Mouse (Mus musculus) heart, postnatal 0 days (tissue): ENCODE data around the gene Olfr689. TPM values are rescaled to one million over a fixed set of nuclear protein-coding genes. Genes with fewer than 3 reads are reported as not detected.
"Not testable (repeated sequence)": the region's sequence is repeated elsewhere in the genome, so short reads cannot be mapped to it uniquely, and the experiment has no call there.

Experiments used
- ATAC-seq: fragments of 200-750 bp; cut with Nextera tagmentation; 2 replicates; pipeline ENCODE4 v1.8.0; 2017; ENCODE audit warnings: low read depth, moderate number of reproducible peaks, moderate library complexity; ENCODE audit not compliant: insufficient read depth
- DNase-seq: peaks from one replicate; pipeline ENCODE4 v3.0.0-alpha.2; 2016; ENCODE audit warnings: low spot score
- H3K27ac ChIP-seq: fragments of 300-500 bp; sonication (generic); 2 replicates; pipeline ENCODE4 v1.5.1; 2014; ENCODE audit warnings: low read depth, mild to moderate bottlenecking
- H3K27me3 ChIP-seq: fragments of 300-500 bp; sonication (generic); 2 replicates; pipeline ENCODE4 v1.6.1; 2014; ENCODE audit warnings: low read length, mixed read lengths; ENCODE audit not compliant: control insufficient read depth, insufficient read depth
- H3K36me3 ChIP-seq: fragments of 300-500 bp; sonication (generic); replicated peaks from 2 replicates; pipeline ENCODE4 v1.6.1; 2014; ENCODE audit warnings: low read length, mixed read lengths; ENCODE audit not compliant: control insufficient read depth, insufficient read depth
- H3K4me1 ChIP-seq: fragments of 300-500 bp; sonication (generic); 2 replicates; pipeline ENCODE4 v1.6.1; 2014; ENCODE audit warnings: antibody characterized with exemption; ENCODE audit not compliant: control insufficient read depth, insufficient read depth
- H3K4me2 ChIP-seq: fragments of 300-500 bp; sonication (generic); 2 replicates; pipeline ENCODE4 v1.6.1; 2014; ENCODE audit warnings: low read depth, mild to moderate bottlenecking, low read length, moderate library complexity
- H3K4me3 ChIP-seq: fragments of 300-500 bp; sonication (generic); 2 replicates; pipeline ENCODE4 v1.5.1; 2014; ENCODE audit warnings: low read depth, low read length
- H3K9ac ChIP-seq: fragments of 300-500 bp; sonication (generic); replicated peaks from 2 replicates; pipeline ENCODE4 v1.6.1; 2014; ENCODE audit warnings: low read depth, low read length, mixed read lengths
- H3K9me3 ChIP-seq: fragments of 300-500 bp; sonication (generic); replicated peaks from 2 replicates; pipeline ENCODE4 v1.6.1; 2016; ENCODE audit warnings: low read length; ENCODE audit not compliant: control insufficient read depth
- CTCF ChIP-seq: IDR thresholded peaks from 2 replicates; pipeline ENCODE4 v1.5.1; 2016; ENCODE audit warnings: antibody characterized with exemption, control low read depth, low read depth
- EP300 ChIP-seq: IDR thresholded peaks from 2 replicates; pipeline ENCODE4 v1.6.1; 2016; ENCODE audit warnings: antibody characterized with exemption, low read depth
- WGBS: fragments of 180-500 bp; shearing (Covaris S2); extraction: QIAGEN DNeasy Blood & Tissue Kit; methylation state at CpG from one replicate; pipeline ENCODE4 v1.1.7; 2014; 5-methylcytosine and 5-hydroxymethylcytosine counted together
- polyA plus RNA-seq: library from polyadenylated mRNA; unstranded; fragments of >200 nt; fragmentation: Nextera tagmentation; extraction: Ambion mirVana; gene quantifications from 2 replicates; pipeline ENCODE4 v1.2.1, GENCODE M21; 2015
- total RNA-seq: library from RNA; depleted of rRNA; stranded (reverse); fragments of >200 nt; gene quantifications from 2 replicates; pipeline ENCODE4 v1.2.3, GENCODE M21; 2014; ENCODE audit warnings: low replicate concordance

Olfr689 gene
- total and polyA plus RNA-seq, 2 experiments from 2014 or later = not detected

- Histone ChIP-seq H3K9me3 (no peaks in the 10 kb centered on the region), H3K36me3 (no peaks in the 10 kb centered on the region), H3K27ac (no peak within 1 kb of the TSS), H3K4me2 (no peak within 1 kb of the TSS), H3K4me1 (no peaks in the 10 kb centered on the region), H3K4me3 (no peak within 1 kb of the TSS), H3K27me3 (no peaks in the 10 kb centered on the region), H3K9ac (no peak within 1 kb of the TSS)
- WGBS = 39% methylated on average over 1 of the region's 1 CpGs
- DNase-seq (no peak), ATAC-seq (no peak)
- no peak for TF ChIP-seq CTCF
- TF ChIP-seq EP300 = no peak
Observed at GRCm38 (mm10) chr7:105342170-105342569, 31.2 kb downstream of the Olfr689 start, which contains the start of gene Olfr691. Gene Olfr691, minus strand, starts transcription at chr7:105342270.

GRCm38 (mm10) chr7:105342752-105343151 lies 31.8 kb downstream of the Olfr689 start:
- no peaks in the 10 kb centered on the region for H3K9me3 ChIP-seq
- H3K9ac ChIP-seq = no peak overlapping the region

GRCm38 (mm10) chr7:105356064-105356463 lies 45.1 kb downstream of the Olfr689 start:
- not testable (repeated sequence) for ATAC-seq

More at GRCm38 (mm10) chr7:105342752-105343151, 31.8 kb downstream of the Olfr689 start:
- Histone ChIP-seq H3K36me3 (no peaks in the 10 kb centered on the region), H3K27ac (no peak overlapping the region), H3K4me3 (no peak overlapping the region), H3K4me1 (no peaks in the 10 kb centered on the region), H3K27me3 (no peaks in the 10 kb centered on the region), H3K4me2 (no peak overlapping the region)
- WGBS = 76% methylated on average over 2 of the region's 2 CpGs
- TF ChIP-seq CTCF = no peak
- TF ChIP-seq EP300 = no peak
- no peak for ATAC-seq
- DNase-seq = no peak

GRCm38 (mm10) chr7:105356487-105356886 lies 45.5 kb downstream of the Olfr689 start:
- not testable (repeated sequence) for H3K9me3 ChIP-seq, H3K27ac ChIP-seq, ATAC-seq, H3K36me3 ChIP-seq, H3K4me2 ChIP-seq, H3K4me1 ChIP-seq, H3K27me3 ChIP-seq, H3K4me3 ChIP-seq, H3K9ac ChIP-seq, DNase-seq
- WGBS = 78% methylated on average over 1 of the region's 2 CpGs

More at GRCm38 (mm10) chr7:105356064-105356463, 45.1 kb downstream of the Olfr689 start:
- not testable (repeated sequence) for H3K4me1 ChIP-seq, H3K9ac ChIP-seq, H3K36me3 ChIP-seq, H3K4me2 ChIP-seq, H3K27ac ChIP-seq, H3K9me3 ChIP-seq, H3K27me3 ChIP-seq, H3K4me3 ChIP-seq, DNase-seq
- no CpG with 5 or more reads among the region's 5 CpGs for WGBS

GRCm38 (mm10) chr7:105361713-105362112 lies 50.7 kb downstream of the Olfr689 start:
- H3K9ac ChIP-seq = no peak overlapping the region
- 62% methylated on average over 2 of the region's 2 CpGs for WGBS
- no peaks in the 10 kb centered on the region for H3K4me1 ChIP-seq
- ATAC-seq = no peak
- no peaks in the 10 kb centered on the region for H3K36me3 ChIP-seq
- no peak overlapping the region for H3K4me2 ChIP-seq
- H3K27ac ChIP-seq = no peak overlapping the region
- no peaks in the 10 kb centered on the region for H3K9me3 ChIP-seq
- no peak for DNase-seq
- H3K27me3 ChIP-seq = no peaks in the 10 kb centered on the region
- no peak overlapping the region for H3K4me3 ChIP-seq
- TF ChIP-seq EP300 (no peak), CTCF (no peak)

GRCm38 (mm10) chr7:105367268-105367667 lies 56.3 kb downstream of the Olfr689 start:
- WGBS = 82% methylated on average over 5 of the region's 5 CpGs
- Histone ChIP-seq H3K9ac (no peak overlapping the region), H3K36me3 (no peaks in the 10 kb centered on the region; the same call in 1 of the 2 replicates), H3K9me3 (no peaks in the 10 kb centered on the region), H3K4me2 (no peak overlapping the region), H3K27me3 (no peaks in the 10 kb centered on the region), H3K4me3 (no peak overlapping the region), H3K4me1 (no peaks in the 10 kb centered on the region), H3K27ac (no peak overlapping the region)
- TF ChIP-seq EP300 = no peak
- no peak for TF ChIP-seq CTCF
- no peak for ATAC-seq
- DNase-seq = no peak
